ENCODE assay signal across 9 mouse cellular contexts in genomic region chr11:106762139-106762799, GRCm38 (mm10). TPM values are rescaled to one million over a fixed set of nuclear protein-coding genes. Genes with fewer than 3 reads are reported as not detected.
DNase-seq lines count a peak whose midpoint lies in the region; ATAC-seq and TF ChIP-seq lines count a peak whose summit lies in the region.
"Had no signal": no experiment of that assay in that cellular context is flagged by ENCODE, and none has a peak within 500 bp of the region (broad histone marks: within the 10 kb centered on the region; RNA-seq: fewer than 3 reads in every experiment).

No protein-coding gene starts in this region.

- intact Hi-C loops in heart, postnatal 36 days (cut with DNase I) = no loop called here

- peak overlapping the region; percentile 38 for H3K4me2 ChIP-seq in liver, postnatal 0 days (ENCODE audit: low read depth, low read length)
- H3K4me2 ChIP-seq: neural tube, embryonic 12.5 days had no signal

- H3K4me1 ChIP-seq in bone marrow macrophage, adult 2 months (ENCODE audit: control insufficient read depth, insufficient read depth, low read length) = peaks cover 68% of the 10 kb centered on the region
- peaks cover 35% of the 10 kb centered on the region for H3K4me1 ChIP-seq in liver, postnatal 0 days (ENCODE audit: insufficient read depth)

- peak; percentile 68 for ATAC-seq in liver, postnatal 0 days
- ATAC-seq in erythroblast, adult 5-6 weeks (replicated peaks; ENCODE audit: low FRiP score, poor library complexity, severe bottlenecking) = no peak

- TF ChIP-seq CTCF in bone marrow macrophage, adult 2 months (IDR thresholded peaks at IDR 0.05; ENCODE audit: low read depth, low read length) = no peak
- no peak for TF ChIP-seq CTCF in liver, postnatal 0 days (IDR thresholded peaks at IDR 0.05; ENCODE audit: low read depth)

- peak overlapping the region; percentile 78 for H3K27ac ChIP-seq in bone marrow macrophage, adult 2 months (ENCODE audit: insufficient read depth, low read depth, low read length)
- peak overlapping the region; percentile 89 for H3K27ac ChIP-seq in liver, postnatal 0 days (ENCODE audit: low read depth)
- H3K27ac ChIP-seq: neural tube, embryonic 12.5 days had no signal

- H3K27me3 ChIP-seq in liver, postnatal 0 days (ENCODE audit: insufficient read depth, low read length) = no peaks in the 10 kb centered on the region
- H3K27me3 ChIP-seq: neural tube, embryonic 12.5 days had no signal

- H3K9ac ChIP-seq in liver, postnatal 0 days (replicated peaks) = no peak overlapping the region
- H3K9ac ChIP-seq: neural tube, embryonic 12.5 days had no signal

- no peaks in the 10 kb centered on the region for H3K9me3 ChIP-seq in liver, postnatal 0 days (ENCODE audit: low read length)
- H3K9me3 ChIP-seq: neural tube, embryonic 12.5 days had no signal

- peaks cover 22% of the 10 kb centered on the region for H3K36me3 ChIP-seq in liver, postnatal 0 days (replicated peaks; ENCODE audit: insufficient read depth, low read length)

- 11% methylated on average over 5 of the region's 5 CpGs for WGBS in liver, postnatal 0 days (ENCODE audit: insufficient replicate concordance)

- TF ChIP-seq EP300 in liver, postnatal 0 days (IDR thresholded peaks at IDR 0.05; ENCODE audit: low read depth) = peak; percentile 37; the same call in 1 of the 2 replicates

- H3K4me3 ChIP-seq in bone marrow macrophage, adult 2 months (ENCODE audit: insufficient read depth, low read length) = no peak overlapping the region
- H3K4me3 ChIP-seq in liver, postnatal 0 days (ENCODE audit: low read depth, low read length) = no peak overlapping the region
- H3K4me3 ChIP-seq: neural tube, embryonic 12.5 days had no signal

- peak; percentile 98 for DNase-seq in heart, adult 11 months
- DNase-seq in heart, postnatal 36 days = no peak
- DNase-seq in heart, postnatal 4 days = peak; percentile 43
- DNase-seq in liver, postnatal 0 days = peak; percentile 62
- peak; percentile 68 to 74 for DNase-seq in spleen, postnatal 4 days (ENCODE audit: low spot score in 2 of 2)
- DNase-seq in frontal cortex, postnatal 36 days (ENCODE audit: low spot score in 2 of 2) = no peak

- TF ChIP-seq POLR2A in bone marrow macrophage, adult 2 months (IDR thresholded peaks at IDR 0.05; ENCODE audit: borderline replicate concordance, low read depth, low read length) = no peak

RNA-seq across cellular contexts. Expression of gene Milr1, which starts 11.2 kb away (rescaled TPM):
- total RNA-seq in heart, postnatal 36 days (2021) = 1 to 10 TPM in 1 of 2 experiments, under 1 TPM in 1; 0.97 to 1.0 TPM
- 202 and 222 TPM in 2 replicates for polyA plus RNA-seq in bone marrow macrophage, adult 2 months (2012; ENCODE audit: insufficient read depth, insufficient read length, missing spikeins)
- under 1 TPM; 0.55 to 0.86 TPM for total RNA-seq in heart, postnatal 4 days (2021)
- polyA plus RNA-seq in liver, postnatal 0 days (2015; fragmentation: Nextera tagmentation; extraction: Ambion mirVana) = 4.1 and 5.1 TPM in 2 replicates
- total RNA-seq in erythroblast, adult 5-6 weeks (2015; ENCODE audit: low replicate concordance) = 11.0 and 24.5 TPM in 2 replicates
- 12.7 and 20.4 TPM in 2 replicates for total RNA-seq in erythroblast, adult 5-6 weeks (2017; ENCODE audit: low replicate concordance)

RNA-seq across cellular contexts. Expression of gene Pecam1, which starts 11.8 kb away (rescaled TPM):
- total RNA-seq in heart, postnatal 36 days (2021) = 100 to 1,000 TPM; 120 to 139 TPM
- polyA plus RNA-seq in bone marrow macrophage, adult 2 months (2012; ENCODE audit: insufficient read depth, insufficient read length, missing spikeins) = 4.8 and 5.1 TPM in 2 replicates
- total RNA-seq in heart, postnatal 4 days (2021) = 100 to 1,000 TPM; 183 TPM
- 9.2 TPM in 2 replicates for polyA plus RNA-seq in liver, postnatal 0 days (2015; fragmentation: Nextera tagmentation; extraction: Ambion mirVana)
- 5.0 and 11.0 TPM in 2 replicates for total RNA-seq in erythroblast, adult 5-6 weeks (2015; ENCODE audit: low replicate concordance)
- 4.0 and 5.0 TPM in 2 replicates for total RNA-seq in erythroblast, adult 5-6 weeks (2017; ENCODE audit: low replicate concordance)

RNA-seq across cellular contexts. Expression of gene Polg2, which starts 17.1 kb away (rescaled TPM):
- 1 to 10 TPM; 4.4 to 4.5 TPM for total RNA-seq in heart, postnatal 36 days (2021)
- 8.9 and 11.4 TPM in 2 replicates for polyA plus RNA-seq in bone marrow macrophage, adult 2 months (2012; ENCODE audit: insufficient read depth, insufficient read length, missing spikeins)
- total RNA-seq in heart, postnatal 4 days (2021) = 1 to 10 TPM; 3.1 to 3.4 TPM
- 7.9 and 8.4 TPM in 2 replicates for polyA plus RNA-seq in liver, postnatal 0 days (2015; fragmentation: Nextera tagmentation; extraction: Ambion mirVana)
- 8.2 and 9.6 TPM in 2 replicates for total RNA-seq in erythroblast, adult 5-6 weeks (2015; ENCODE audit: low replicate concordance)
- total RNA-seq in erythroblast, adult 5-6 weeks (2017; ENCODE audit: low replicate concordance) = 9.9 and 22.7 TPM in 2 replicates

RNA-seq across cellular contexts. Expression of gene Ddx5, which starts 26.7 kb away (rescaled TPM):
- total RNA-seq in heart, postnatal 36 days (2021) = 100 to 1,000 TPM; 317 to 377 TPM
- polyA plus RNA-seq in bone marrow macrophage, adult 2 months (2012; ENCODE audit: insufficient read depth, insufficient read length, missing spikeins) = 1,156 and 1,201 TPM in 2 replicates
- total RNA-seq in heart, postnatal 4 days (2021) = 100 to 1,000 TPM; 561 to 583 TPM
- 114 and 115 TPM in 2 replicates for polyA plus RNA-seq in liver, postnatal 0 days (2015; fragmentation: Nextera tagmentation; extraction: Ambion mirVana)
- 469 and 476 TPM in 2 replicates for total RNA-seq in erythroblast, adult 5-6 weeks (2015; ENCODE audit: low replicate concordance)
- 906 and 1,106 TPM in 2 replicates for total RNA-seq in erythroblast, adult 5-6 weeks (2017; ENCODE audit: low replicate concordance)

RNA-seq across cellular contexts. Expression of gene Cep95, which starts 26.8 kb away (rescaled TPM):
- total RNA-seq in heart, postnatal 36 days (2021) = 1 to 10 TPM; 6.3 to 7.7 TPM
- 24.4 and 26.6 TPM in 2 replicates for polyA plus RNA-seq in bone marrow macrophage, adult 2 months (2012; ENCODE audit: insufficient read depth, insufficient read length, missing spikeins)
- 1 to 10 TPM; 6.8 to 9.3 TPM for total RNA-seq in heart, postnatal 4 days (2021)
- 4.6 and 5.1 TPM in 2 replicates for polyA plus RNA-seq in liver, postnatal 0 days (2015; fragmentation: Nextera tagmentation; extraction: Ambion mirVana)
- total RNA-seq in erythroblast, adult 5-6 weeks (2015; ENCODE audit: low replicate concordance) = 41.6 and 43.0 TPM in 2 replicates
- total RNA-seq in erythroblast, adult 5-6 weeks (2017; ENCODE audit: low replicate concordance) = 31.8 and 52.7 TPM in 2 replicates

Comparison
In these comparisons a context has a peak if more than half of its experiments do, and no peak if none do; other contexts are left out.
1. DNase-seq: peak in heart, adult 11 months (single experiment), heart, postnatal 4 days (single experiment), liver, postnatal 0 days (single experiment) and spleen, postnatal 4 days (2 of 2); none in heart, postnatal 36 days (0 of 2) and frontal cortex, postnatal 36 days (0 of 2).
2. RNA of gene Milr1, which starts 11.2 kb away (total RNA-seq): 11.0 to 24.5 TPM in erythroblast, adult 5-6 weeks; 0.97 to 1.0 TPM in heart, postnatal 36 days and 0.55 to 0.86 TPM in heart, postnatal 4 days; every median in the first group is over 4 times any median in the second.
3. RNA of gene Pecam1, which starts 11.8 kb away (total RNA-seq): 183 TPM in heart, postnatal 4 days and 120 to 139 TPM in heart, postnatal 36 days; 4.0 to 11.0 TPM in erythroblast, adult 5-6 weeks; every median in the first group is over 10 times any median in the second.